Mouse (Mus musculus): ENCODE results near the gene Skint2. TPM values are rescaled to one million over a fixed set of nuclear protein-coding genes. Genes with fewer than 3 reads are reported as not detected.

Gene Skint2
- not detected in 2 replicates for polyA plus RNA-seq (2012; rRNA removed)

DNA sequence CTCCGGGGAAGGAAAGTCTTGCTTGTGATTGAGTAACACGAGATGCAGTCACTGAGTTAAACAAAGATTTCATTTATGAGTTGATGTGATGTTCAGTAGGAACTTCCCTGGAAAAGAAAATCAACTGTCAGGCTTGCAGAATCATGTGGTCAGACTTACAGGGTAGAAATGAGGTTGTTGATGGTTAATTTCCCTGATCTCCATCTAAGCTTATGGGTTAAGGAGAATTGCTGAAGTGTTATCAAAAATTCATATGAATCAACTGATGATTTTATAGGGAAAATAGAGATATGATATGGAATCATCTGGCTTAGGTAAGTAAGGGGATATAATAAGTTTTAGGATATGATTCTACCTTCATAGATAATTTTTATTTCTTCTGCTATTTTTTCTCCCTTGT is at the start of gene Skint2:
TSS of gene Skint2 (plus strand) at position 301 of the 400 bp plus-strand sequence.
- no peak for DNase-seq (ENCODE audit: low read depth)

Other genes with a start within 250 kb of the Skint2 start
- gene Skint9, start 123.2 kb upstream of the Skint2 start, polyA plus RNA-seq (2012; rRNA removed) = not detected in 2 replicates
- not detected in 2 replicates for gene Skint10, start 217.7 kb downstream of the Skint2 start, polyA plus RNA-seq (2012; rRNA removed)